Mouse (Mus musculus) small intestine, adult 2 months (tissue): Measurements from ENCODE around the gene Alyref. TPM values are rescaled to one million over a fixed set of nuclear protein-coding genes. Genes with fewer than 3 reads are reported as not detected.
A peak's percentile ranks its signal among the peaks of the same experiment; 100 is the strongest.

Source experiments
- H3K27ac ChIP-seq: fragments of 200-500 bp; 2 replicates; pipeline ENCODE4 v1.5.1; 2012; ENCODE audit warnings: low read depth, low read length, control low read depth, inconsistent platforms; ENCODE audit not compliant: insufficient read depth
- H3K27me3 ChIP-seq: fragments of 200-500 bp; 2 replicates; pipeline ENCODE4 v1.6.1; 2012; ENCODE audit warnings: mild to moderate bottlenecking, moderate library complexity, low read length, inconsistent platforms; ENCODE audit not compliant: control insufficient read depth, insufficient read depth
- H3K36me3 ChIP-seq: fragments of 200-500 bp; 2 replicates; pipeline ENCODE4 v1.6.1; 2012; ENCODE audit warnings: mild to moderate bottlenecking, low read length, control low read depth, inconsistent platforms; ENCODE audit not compliant: control insufficient read depth, insufficient read depth
- H3K4me1 ChIP-seq: fragments of 200-500 bp; 2 replicates; pipeline ENCODE4 v1.6.1; 2012; ENCODE audit warnings: low read length, inconsistent platforms, mixed read lengths; ENCODE audit not compliant: control insufficient read depth, insufficient read depth, insufficient read length
- H3K4me3 ChIP-seq: fragments of 200-500 bp; 2 replicates; pipeline ENCODE4 v1.5.1; 2012; ENCODE audit warnings: low read depth, mild to moderate bottlenecking, control low read depth, inconsistent platforms, low read length, moderate library complexity
- CTCF ChIP-seq: fragments of 200-500 bp; IDR thresholded peaks from 2 replicates; pipeline ENCODE4 v1.5.1; 2012; ENCODE audit warnings: low read depth, mild to moderate bottlenecking, control low read depth, inconsistent platforms, low read length, moderate library complexity, mixed read lengths; ENCODE audit not compliant: insufficient replicate concordance, insufficient read length; ENCODE audit errors: extremely low read depth
- POLR2A ChIP-seq: fragments of 200-500 bp; IDR thresholded peaks from 2 replicates; pipeline ENCODE4 v1.6.1; 2012; ENCODE audit warnings: low read depth, mild to moderate bottlenecking, control low read depth, inconsistent platforms, low read length, moderate library complexity
- WGBS: fragments of 180-500 bp; shearing (Covaris S2); methylation state at CpG from one replicate; pipeline ENCODE4 v1.1.7; 2018; 5-methylcytosine and 5-hydroxymethylcytosine counted together
- polyA plus RNA-seq: library from polyadenylated mRNA; depleted of rRNA; stranded (reverse); fragments of >200 nt; gene quantifications from 2 replicates; pipeline ENCODE4 v1.2.3, GENCODE M21; 2012

Gene Alyref
- polyA plus RNA-seq, 1 experiment = 24.0 TPM

DNA sequence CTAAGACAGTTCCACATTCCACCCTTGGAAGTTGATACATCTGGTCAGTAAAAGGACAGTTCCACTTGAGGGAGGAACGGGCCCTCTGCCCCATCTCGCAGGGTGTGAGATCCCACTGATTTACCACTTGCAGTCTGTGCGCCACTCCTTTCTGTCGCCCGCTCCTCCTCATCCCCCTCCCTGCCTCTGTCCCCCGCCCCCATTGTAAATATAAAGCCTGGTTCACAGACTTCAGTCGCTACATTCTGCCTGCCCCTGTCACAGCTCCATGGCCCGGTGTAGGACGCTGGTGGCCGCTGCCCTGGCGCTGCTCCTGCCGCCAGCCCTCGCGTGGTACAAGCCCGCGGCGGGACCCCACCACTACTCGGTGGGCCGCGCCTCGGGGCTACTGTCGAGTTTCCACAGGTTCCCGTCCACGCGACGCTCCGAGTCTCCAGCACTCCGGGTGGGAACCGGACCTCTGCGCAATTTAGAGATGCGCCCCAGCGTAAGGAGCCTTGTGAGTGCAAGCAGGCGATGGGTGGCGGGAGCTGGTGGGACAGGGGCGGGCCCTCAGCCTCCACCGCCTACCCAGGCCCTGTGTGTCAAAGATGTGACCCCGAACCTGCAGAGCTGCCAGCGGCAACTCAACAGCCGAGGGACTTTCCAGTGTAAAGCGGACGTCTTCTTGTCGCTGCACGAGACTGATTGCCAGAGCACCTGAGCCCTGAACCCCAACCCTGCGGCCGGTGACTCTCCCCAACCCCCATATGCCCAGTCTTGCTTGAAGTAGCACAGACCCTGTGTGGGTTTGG, 10.3 kb upstream of the Alyref start, which contains the start of gene Npb:
Gene Npb (plus strand): TSS at position 237 of the 794 bp plus-strand sequence.
- no peak within 1 kb of the TSS for H3K27ac ChIP-seq
- no peak for TF ChIP-seq CTCF
- no peak for TF ChIP-seq POLR2A
- H3K36me3 ChIP-seq = peaks cover 46% of the 10 kb centered on the region
- H3K4me1 ChIP-seq = peaks cover 8% of the 10 kb centered on the region; the same call in 1 of the 2 replicates
- H3K4me3 ChIP-seq = no peak within 1 kb of the TSS
- H3K27me3 ChIP-seq = no peaks in the 10 kb centered on the region
- WGBS = 8% methylated on average over 45 of the region's 45 CpGs

- no peak overlapping the region for H3K4me3 ChIP-seq
- TF ChIP-seq POLR2A (no peak), CTCF (no peak)
- 78% methylated on average over 4 of the region's 4 CpGs for WGBS
- peaks cover 33% of the 10 kb centered on the region for H3K36me3 ChIP-seq
- no peak overlapping the region for H3K27ac ChIP-seq
- no peaks in the 10 kb centered on the region for H3K27me3 ChIP-seq
- peaks cover 8% of the 10 kb centered on the region; the same call in 1 of the 2 replicates for H3K4me1 ChIP-seq
Measured at GRCm38 (mm10) chr11:120606764-120607163, 8.6 kb upstream of the Alyref start.

DNA sequence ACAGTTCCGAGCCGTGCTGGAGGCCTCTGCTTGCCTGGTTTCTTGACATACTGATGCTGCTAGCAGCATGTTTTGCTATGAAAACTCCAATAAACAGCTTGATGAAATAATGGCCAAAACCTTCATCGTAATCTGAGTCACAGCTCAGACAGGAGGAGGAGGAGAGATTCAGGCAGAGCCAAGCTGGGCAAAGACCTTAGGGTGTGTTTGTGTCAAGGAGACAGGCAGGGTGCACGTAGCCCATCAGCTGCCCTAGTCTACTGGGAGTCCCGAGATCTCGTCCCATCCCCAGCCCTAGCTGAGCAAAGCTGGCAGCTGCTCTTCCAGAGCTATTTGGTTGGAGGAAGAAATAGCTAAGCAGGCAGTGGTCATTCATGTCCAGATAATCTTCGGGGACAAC, 7.5 kb upstream of the Alyref start:
- 85% methylated on average over 7 of the region's 7 CpGs for WGBS
- Histone ChIP-seq H3K36me3 (peaks cover 22% of the 10 kb centered on the region), H3K4me1 (peaks cover 8% of the 10 kb centered on the region; the same call in 1 of the 2 replicates), H3K27ac (no peak overlapping the region), H3K27me3 (no peaks in the 10 kb centered on the region), H3K4me3 (no peak overlapping the region)
- TF ChIP-seq POLR2A (no peak), CTCF (no peak)

- 83% methylated on average over 2 of the region's 2 CpGs for WGBS
- Histone ChIP-seq H3K36me3 (peaks cover 14% of the 10 kb centered on the region; the same call in 1 of the 2 replicates), H3K27ac (no peak overlapping the region), H3K27me3 (no peaks in the 10 kb centered on the region), H3K4me1 (peaks cover 9% of the 10 kb centered on the region), H3K4me3 (no peak overlapping the region)
- no peak for TF ChIP-seq POLR2A
- no peak for TF ChIP-seq CTCF
Measured at GRCm38 (mm10) chr11:120603545-120603944, 5.4 kb upstream of the Alyref start.

- Histone ChIP-seq H3K4me1 (peaks cover 14% of the 10 kb centered on the region; the same call in 1 of the 2 replicates), H3K27ac (no peak overlapping the region), H3K36me3 (peaks cover 21% of the 10 kb centered on the region), H3K27me3 (no peaks in the 10 kb centered on the region), H3K4me3 (no peak overlapping the region)
- no peak for TF ChIP-seq CTCF
- WGBS = 87% methylated on average over 3 of the region's 3 CpGs
Measured at GRCm38 (mm10) chr11:120600716-120601115, 2.6 kb upstream of the Alyref start.

DNA sequence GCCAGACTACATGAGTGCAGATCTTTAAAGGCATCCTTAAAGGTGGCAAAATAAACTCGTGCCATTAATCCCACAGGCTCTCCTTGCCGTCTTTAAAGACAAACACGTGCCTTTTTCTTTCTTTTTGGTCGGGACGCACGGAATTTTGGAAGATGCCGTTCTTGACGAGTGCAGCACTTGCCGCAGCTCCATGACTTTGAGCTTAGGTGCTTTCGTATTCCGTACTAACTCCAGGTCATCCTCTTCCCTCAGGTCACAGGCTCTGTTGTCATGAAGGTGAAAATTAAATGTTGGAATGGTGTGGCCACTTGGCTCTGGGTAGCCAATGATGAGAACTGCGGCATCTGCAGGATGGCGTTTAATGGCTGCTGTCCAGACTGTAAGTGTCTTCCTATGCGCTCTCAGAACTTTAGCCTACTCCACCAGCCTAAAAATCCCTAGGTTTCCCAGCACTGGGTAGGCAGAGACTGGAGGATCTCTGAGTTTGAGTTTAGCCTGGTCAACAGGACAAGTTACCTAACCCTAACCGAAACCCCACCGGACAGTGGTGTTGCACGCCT, 905 bp upstream of the Alyref start:
- no peak for TF ChIP-seq CTCF
- no peak for TF ChIP-seq POLR2A
- Histone ChIP-seq H3K27ac (peak overlapping the region; percentile 55; the same call in 1 of the 2 replicates), H3K36me3 (peaks cover 27% of the 10 kb centered on the region)

More for the DNA sequence above, 905 bp upstream of the Alyref start:
- Histone ChIP-seq H3K27me3 (no peaks in the 10 kb centered on the region), H3K4me3 (peak overlapping the region; percentile 95), H3K4me1 (peaks cover 14% of the 10 kb centered on the region; the same call in 1 of the 2 replicates)
- 40% methylated on average over 17 of the region's 17 CpGs for WGBS
